Mouse (Mus musculus): ENCODE data around the gene Elmo2. TPM values are rescaled to one million over a fixed set of nuclear protein-coding genes. Genes with fewer than 3 reads are reported as not detected.

Elmo2 gene
- polyA plus RNA-seq, 1 experiment from 2014 or later: 79.9 TPM

DNA sequence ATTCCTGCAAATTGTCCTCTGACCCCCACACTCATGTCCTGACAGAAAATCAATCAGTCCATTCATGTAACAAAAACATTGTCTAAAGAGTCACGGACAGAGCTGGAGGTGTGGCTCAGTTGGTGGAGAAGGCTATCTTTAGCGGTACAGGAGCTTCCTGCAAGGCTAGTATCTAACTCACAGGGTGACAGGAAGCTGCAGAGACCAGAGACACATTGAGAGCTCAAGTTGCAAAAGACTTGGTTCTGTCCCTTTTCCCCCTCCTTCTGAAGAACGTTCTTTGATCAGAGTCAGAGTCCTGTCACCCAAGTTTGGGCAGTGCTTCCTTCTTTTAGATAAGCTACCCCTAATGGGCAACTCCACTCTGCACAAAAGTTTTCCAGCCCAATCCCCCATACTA, 3.4 kb upstream of the Elmo2 start:
- WGBS: 61% methylated on average over 3 of the region's 3 CpGs
- no peak for ATAC-seq (ENCODE audit: low FRiP score)
- no peaks in the 10 kb centered on the region; the same call in 1 of the 2 replicates for H3K27me3 ChIP-seq (ENCODE audit: control insufficient read depth, insufficient read depth, low read length)

GRCm38 (mm10) chr2:165328746-165329145, 2.5 kb upstream of the Elmo2 start:
- H3K27me3 ChIP-seq (ENCODE audit: control insufficient read depth, insufficient read depth, low read length): no peaks in the 10 kb centered on the region; the same call in 1 of the 2 replicates
- ATAC-seq (ENCODE audit: low FRiP score): no peak

More for the DNA sequence above, 3.4 kb upstream of the Elmo2 start:
- Histone ChIP-seq H3K9me3 (ENCODE audit: control insufficient read depth, low read length) (no peaks in the 10 kb centered on the region), H3K9ac (ENCODE audit: low read length) (no peak overlapping the region), H3K4me3 (ENCODE audit: low read depth, low read length) (no peak overlapping the region), H3K36me3 (ENCODE audit: control insufficient read depth, insufficient read depth, low read length) (no peaks in the 10 kb centered on the region), H3K27ac (ENCODE audit: low read depth, low read length) (no peak overlapping the region), H3K4me2 (no peak overlapping the region), H3K4me1 (ENCODE audit: control insufficient read depth, insufficient read depth, low read length) (peaks cover 20% of the 10 kb centered on the region)
- no peak for DNase-seq (ENCODE audit: low spot score, missing footprints)

DNA sequence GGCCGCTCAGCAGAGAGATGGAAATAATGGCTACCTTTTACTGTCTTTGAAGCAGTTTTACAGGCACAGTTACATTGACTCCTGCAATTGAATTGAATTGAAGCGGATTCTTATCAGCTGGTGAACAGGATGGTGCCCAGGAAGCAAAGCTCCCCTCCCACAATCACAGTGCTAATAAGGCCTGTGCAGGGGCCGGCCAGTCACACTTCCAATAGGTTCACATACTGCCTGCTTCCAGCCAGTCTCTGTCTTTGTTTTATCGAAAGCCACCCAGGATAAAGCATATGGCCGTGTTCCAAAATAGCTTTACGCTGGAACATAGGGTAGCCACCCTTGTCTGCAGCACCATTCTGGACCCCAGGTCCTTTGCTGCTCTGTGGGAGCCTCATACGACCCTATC, 1.1 kb upstream of the Elmo2 start:
- WGBS: 58% methylated on average over 7 of the region's 7 CpGs
- Histone ChIP-seq H3K9ac (ENCODE audit: low read length) (peak overlapping the region; percentile 63; the same call in 1 of the 2 replicates), H3K9me3 (ENCODE audit: control insufficient read depth, low read length) (no peaks in the 10 kb centered on the region), H3K27ac (ENCODE audit: low read depth, low read length) (no peak overlapping the region), H3K27me3 (ENCODE audit: control insufficient read depth, insufficient read depth, low read length) (no peaks in the 10 kb centered on the region; the same call in 1 of the 2 replicates), H3K36me3 (ENCODE audit: control insufficient read depth, insufficient read depth, low read length) (no peaks in the 10 kb centered on the region), H3K4me2 (peak overlapping the region; percentile 85), H3K4me1 (ENCODE audit: control insufficient read depth, insufficient read depth, low read length) (peaks cover 35% of the 10 kb centered on the region), H3K4me3 (ENCODE audit: low read depth, low read length) (peak overlapping the region; percentile 87)
- DNase-seq (ENCODE audit: low spot score, missing footprints) (no peak), ATAC-seq (ENCODE audit: low FRiP score) (no peak)

More at GRCm38 (mm10) chr2:165328746-165329145, 2.5 kb upstream of the Elmo2 start:
- Histone ChIP-seq H3K4me3 (ENCODE audit: low read depth, low read length) (no peak overlapping the region), H3K9me3 (ENCODE audit: control insufficient read depth, low read length) (no peaks in the 10 kb centered on the region), H3K4me1 (ENCODE audit: control insufficient read depth, insufficient read depth, low read length) (peaks cover 29% of the 10 kb centered on the region), H3K36me3 (ENCODE audit: control insufficient read depth, insufficient read depth, low read length) (no peaks in the 10 kb centered on the region), H3K4me2 (no peak overlapping the region), H3K9ac (ENCODE audit: low read length) (no peak overlapping the region), H3K27ac (ENCODE audit: low read depth, low read length) (no peak overlapping the region)
- WGBS: 83% methylated on average over 5 of the region's 5 CpGs
- no peak for DNase-seq (ENCODE audit: low spot score, missing footprints)

- WGBS: 2% methylated on average over 30 of the region's 30 CpGs
- H3K4me1 ChIP-seq (ENCODE audit: control insufficient read depth, insufficient read depth, low read length): peaks cover 44% of the 10 kb centered on the region
- no peaks in the 10 kb centered on the region; the same call in 1 of the 2 replicates for H3K27me3 ChIP-seq (ENCODE audit: control insufficient read depth, insufficient read depth, low read length)
- DNase-seq (ENCODE audit: low spot score, missing footprints) (peak; percentile 89), ATAC-seq (ENCODE audit: low FRiP score) (peak; percentile 56)
- peak overlapping the region; percentile 87 for H3K4me3 ChIP-seq (ENCODE audit: low read depth, low read length)
- H3K9ac ChIP-seq (ENCODE audit: low read length): peak overlapping the region; percentile 91
- H3K27ac ChIP-seq (ENCODE audit: low read depth, low read length): no peak overlapping the region
- H3K36me3 ChIP-seq (ENCODE audit: control insufficient read depth, insufficient read depth, low read length): no peaks in the 10 kb centered on the region
- H3K4me2 ChIP-seq: peak overlapping the region; percentile 89
- no peaks in the 10 kb centered on the region for H3K9me3 ChIP-seq (ENCODE audit: control insufficient read depth, low read length)
Observed at GRCm38 (mm10) chr2:165325521-165326303, 567 bp downstream of the Elmo2 start.

- no peak overlapping the region for H3K4me2 ChIP-seq
- no peak overlapping the region for H3K9ac ChIP-seq (ENCODE audit: low read length)
- no peaks in the 10 kb centered on the region for H3K9me3 ChIP-seq (ENCODE audit: control insufficient read depth, low read length)
- DNase-seq (ENCODE audit: low spot score, missing footprints) (no peak), ATAC-seq (ENCODE audit: low FRiP score) (no peak)
- 66% methylated on average over 5 of the region's 5 CpGs for WGBS
- no peak overlapping the region for H3K4me3 ChIP-seq (ENCODE audit: low read depth, low read length)
- no peaks in the 10 kb centered on the region for H3K36me3 ChIP-seq (ENCODE audit: control insufficient read depth, insufficient read depth, low read length)
- H3K27ac ChIP-seq (ENCODE audit: low read depth, low read length): no peak overlapping the region
- no peaks in the 10 kb centered on the region; the same call in 1 of the 2 replicates for H3K27me3 ChIP-seq (ENCODE audit: control insufficient read depth, insufficient read depth, low read length)
- peaks cover 48% of the 10 kb centered on the region for H3K4me1 ChIP-seq (ENCODE audit: control insufficient read depth, insufficient read depth, low read length)
Observed at GRCm38 (mm10) chr2:165323928-165324327, 2.4 kb downstream of the Elmo2 start.

DNA sequence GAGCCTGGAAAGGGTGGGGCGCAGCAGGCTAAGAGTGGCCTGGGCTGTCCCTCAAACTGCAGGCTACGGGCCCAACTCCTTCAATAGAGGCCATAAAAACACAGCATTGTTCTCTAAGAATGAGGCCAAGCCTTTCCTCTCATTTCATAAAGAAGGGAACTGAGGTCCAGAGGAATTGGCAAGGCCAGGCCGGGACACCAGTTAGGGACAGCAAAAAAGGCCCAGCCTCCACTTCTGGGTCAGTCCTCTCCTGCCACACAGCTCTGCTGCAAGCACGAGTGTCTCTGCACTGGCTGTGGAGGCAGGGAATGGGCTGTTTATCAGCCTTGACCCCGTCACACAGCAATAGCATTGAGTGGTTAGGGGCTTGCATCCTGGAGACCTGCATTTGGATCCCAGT, 2.8 kb downstream of the Elmo2 start:
- H3K4me2 ChIP-seq: no peak overlapping the region
- no peak overlapping the region; the same call in 1 of the 2 replicates for H3K9ac ChIP-seq (ENCODE audit: low read length)
- no peak overlapping the region for H3K4me3 ChIP-seq (ENCODE audit: low read depth, low read length)
- no peaks in the 10 kb centered on the region; the same call in 1 of the 2 replicates for H3K27me3 ChIP-seq (ENCODE audit: control insufficient read depth, insufficient read depth, low read length)
- no peaks in the 10 kb centered on the region for H3K9me3 ChIP-seq (ENCODE audit: control insufficient read depth, low read length)
- no peaks in the 10 kb centered on the region for H3K36me3 ChIP-seq (ENCODE audit: control insufficient read depth, insufficient read depth, low read length)
- 75% methylated on average over 5 of the region's 5 CpGs for WGBS
- H3K27ac ChIP-seq (ENCODE audit: low read depth, low read length): no peak overlapping the region
- peaks cover 50% of the 10 kb centered on the region for H3K4me1 ChIP-seq (ENCODE audit: control insufficient read depth, insufficient read depth, low read length)
- ATAC-seq (ENCODE audit: low FRiP score) (no peak), DNase-seq (ENCODE audit: low spot score, missing footprints) (peak; percentile 54)

- H3K27me3 ChIP-seq (ENCODE audit: control insufficient read depth, insufficient read depth, low read length): no peaks in the 10 kb centered on the region
- 90% methylated on average over 22 of the region's 22 CpGs for WGBS
- no peak overlapping the region for H3K9ac ChIP-seq (ENCODE audit: low read length)
- no peaks in the 10 kb centered on the region for H3K9me3 ChIP-seq (ENCODE audit: control insufficient read depth, low read length)
- no peaks in the 10 kb centered on the region for H3K36me3 ChIP-seq (ENCODE audit: control insufficient read depth, insufficient read depth, low read length)
- no peak overlapping the region for H3K27ac ChIP-seq (ENCODE audit: low read depth, low read length)
- DNase-seq (ENCODE audit: low spot score, missing footprints) (peak; percentile 75), ATAC-seq (ENCODE audit: low FRiP score) (no peak)
- peaks cover 58% of the 10 kb centered on the region for H3K4me1 ChIP-seq (ENCODE audit: control insufficient read depth, insufficient read depth, low read length)
- no peak overlapping the region for H3K4me3 ChIP-seq (ENCODE audit: low read depth, low read length)
- no peak overlapping the region for H3K4me2 ChIP-seq
Observed at GRCm38 (mm10) chr2:165321981-165322735, 4.1 kb downstream of the Elmo2 start.

DNA sequence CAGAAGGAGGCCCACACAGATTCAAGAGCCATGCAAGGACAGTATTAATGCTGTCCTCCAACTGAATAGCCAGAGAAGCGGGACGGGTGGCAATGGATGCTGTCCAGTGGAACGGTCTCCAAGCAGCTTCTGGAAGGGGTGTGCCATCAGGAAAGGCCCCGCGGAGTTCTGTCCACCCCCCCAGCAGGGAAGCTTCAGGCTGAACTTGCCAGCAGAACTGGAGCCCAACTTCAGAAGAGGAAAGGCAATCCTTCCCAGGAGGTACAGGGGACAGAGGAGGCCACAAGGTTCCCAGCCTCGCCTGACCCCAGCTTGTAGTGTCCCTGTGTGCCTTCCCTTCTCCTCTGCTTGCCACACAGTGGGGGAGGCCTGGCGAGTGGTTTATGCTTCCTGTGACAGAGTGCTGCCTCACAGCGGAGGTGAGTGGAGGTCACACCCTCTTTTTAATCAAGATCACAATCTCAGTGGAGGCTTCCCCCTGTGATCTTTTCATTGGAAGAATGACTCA, 4.8 kb downstream of the Elmo2 start:
- Histone ChIP-seq H3K4me2 (no peak overlapping the region), H3K4me1 (ENCODE audit: control insufficient read depth, insufficient read depth, low read length) (peaks cover 60% of the 10 kb centered on the region), H3K36me3 (ENCODE audit: control insufficient read depth, insufficient read depth, low read length) (no peaks in the 10 kb centered on the region), H3K27ac (ENCODE audit: low read depth, low read length) (no peak overlapping the region), H3K27me3 (ENCODE audit: control insufficient read depth, insufficient read depth, low read length) (no peaks in the 10 kb centered on the region), H3K9me3 (ENCODE audit: control insufficient read depth, low read length) (no peaks in the 10 kb centered on the region), H3K4me3 (ENCODE audit: low read depth, low read length) (no peak overlapping the region), H3K9ac (ENCODE audit: low read length) (no peak overlapping the region)
- WGBS: 41% methylated on average over 8 of the region's 8 CpGs
- ATAC-seq (ENCODE audit: low FRiP score): no peak
- peak; percentile 79 for DNase-seq (ENCODE audit: low spot score, missing footprints)
